Mouse (Mus musculus) liver, embryonic 14.5 days (tissue): Measurements from ENCODE around the gene Hsd17b14.
A peak's percentile ranks its signal among the peaks of the same experiment; 100 is the strongest.

Experiments
- CTCF ChIP-seq: IDR thresholded peaks from 2 replicates; pipeline ENCODE4 v1.5.1; 2016; ENCODE audit warnings: antibody characterized with exemption, low read depth, control low read depth
- EP300 ChIP-seq: IDR thresholded peaks from 2 replicates; pipeline ENCODE4 v1.6.1; 2016; ENCODE audit warnings: antibody characterized with exemption, low read depth

DNA sequence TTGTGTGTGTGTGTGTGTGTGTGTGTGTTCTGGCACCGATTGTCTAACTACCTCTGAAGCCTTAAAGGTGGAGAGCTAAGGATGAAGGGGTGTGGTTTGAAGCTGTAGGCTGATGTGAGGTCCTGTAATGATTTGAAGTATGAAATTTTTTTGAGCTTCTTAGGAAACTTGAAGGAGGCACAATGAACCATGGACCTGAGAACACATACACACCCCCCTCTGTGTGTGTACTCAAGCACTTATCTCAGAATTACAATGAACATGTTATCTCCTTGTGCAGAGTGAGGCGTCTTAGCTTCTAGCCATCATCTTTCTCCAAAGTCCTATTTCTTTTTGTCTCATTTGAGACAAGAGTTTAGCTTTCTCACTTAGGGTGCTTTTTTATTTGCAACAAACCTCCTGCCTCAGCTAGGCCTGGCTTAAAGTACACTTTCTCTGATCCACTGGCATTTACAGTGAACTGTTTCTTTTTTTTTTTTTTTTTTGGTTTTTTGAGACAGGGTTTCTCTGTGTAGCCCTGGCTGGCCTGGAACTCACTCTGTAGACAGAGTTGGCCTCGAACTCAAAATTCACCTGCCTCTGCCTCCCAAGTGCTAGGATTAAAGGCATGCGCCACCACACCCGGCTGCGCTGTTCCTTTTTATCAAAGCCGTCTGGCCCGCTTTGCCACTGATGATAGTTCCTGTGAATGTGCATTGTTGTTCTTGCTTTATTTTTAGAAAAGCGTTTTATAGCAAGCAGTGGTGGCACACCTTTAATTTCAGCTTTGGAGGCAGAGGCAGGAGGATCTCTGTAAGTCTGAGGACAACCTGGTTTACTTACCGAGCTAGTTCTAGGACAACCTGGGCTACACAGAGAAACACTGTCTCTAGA is 14.1 kb downstream of the Hsd17b14 start:
- no peak for TF ChIP-seq CTCF
- peak; percentile 40; the same call in 1 of the 2 replicates for TF ChIP-seq EP300
